Mouse (Mus musculus) stomach, postnatal 0 days (tissue): ENCODE results near the gene Arrdc5.

ENCODE experiments used
- CTCF ChIP-seq: IDR thresholded peaks from 2 replicates; pipeline ENCODE4 v1.5.1; 2016; ENCODE audit warnings: antibody characterized with exemption, low read depth, mild to moderate bottlenecking, moderate library complexity
- EP300 ChIP-seq: optimal IDR thresholded peaks from 2 replicates; pipeline ENCODE3; 2016; ENCODE audit warnings: antibody characterized with exemption

GRCm38 (mm10) chr17:56338909-56339308 is 38.8 kb upstream of the Arrdc5 start:
- peak; percentile 64 for TF ChIP-seq CTCF
- TF ChIP-seq EP300, result no peak
